Mouse (Mus musculus): ENCODE results near the gene Zfp750. TPM values are rescaled to one million over a fixed set of nuclear protein-coding genes. Genes with fewer than 3 reads are reported as not detected.

Gene Zfp750
- polyA plus RNA-seq, 1 experiment from 2014 or later: 1.3 TPM

GRCm38 (mm10) chr11:121512896-121513572 is 6.1 kb downstream of the Zfp750 start:
- Histone ChIP-seq H3K36me3 (ENCODE audit: insufficient read depth, low read length) (no peaks in the 10 kb centered on the region), H3K9me3 (replicated peaks; ENCODE audit: low read length) (no peaks in the 10 kb centered on the region), H3K9ac (ENCODE audit: low read depth, low read length) (no peak overlapping the region), H3K4me2 (ENCODE audit: low read length) (no peak overlapping the region), H3K4me3 (replicated peaks; ENCODE audit: low read depth, low read length) (no peak overlapping the region), H3K4me1 (replicated peaks; ENCODE audit: insufficient read depth, low read length) (no peaks in the 10 kb centered on the region), H3K27ac (no peak overlapping the region), H3K27me3 (ENCODE audit: insufficient read depth, low read length) (no peaks in the 10 kb centered on the region)
- TF ChIP-seq CTCF (IDR thresholded peaks at IDR 0.05; ENCODE audit: low read depth): no peak
- DNase-seq (ENCODE audit: low spot score) (no peak), ATAC-seq (replicated peaks; ENCODE audit: low FRiP score, low read depth) (no peak)
- 87% methylated on average over 8 of the region's 8 CpGs for WGBS

DNA sequence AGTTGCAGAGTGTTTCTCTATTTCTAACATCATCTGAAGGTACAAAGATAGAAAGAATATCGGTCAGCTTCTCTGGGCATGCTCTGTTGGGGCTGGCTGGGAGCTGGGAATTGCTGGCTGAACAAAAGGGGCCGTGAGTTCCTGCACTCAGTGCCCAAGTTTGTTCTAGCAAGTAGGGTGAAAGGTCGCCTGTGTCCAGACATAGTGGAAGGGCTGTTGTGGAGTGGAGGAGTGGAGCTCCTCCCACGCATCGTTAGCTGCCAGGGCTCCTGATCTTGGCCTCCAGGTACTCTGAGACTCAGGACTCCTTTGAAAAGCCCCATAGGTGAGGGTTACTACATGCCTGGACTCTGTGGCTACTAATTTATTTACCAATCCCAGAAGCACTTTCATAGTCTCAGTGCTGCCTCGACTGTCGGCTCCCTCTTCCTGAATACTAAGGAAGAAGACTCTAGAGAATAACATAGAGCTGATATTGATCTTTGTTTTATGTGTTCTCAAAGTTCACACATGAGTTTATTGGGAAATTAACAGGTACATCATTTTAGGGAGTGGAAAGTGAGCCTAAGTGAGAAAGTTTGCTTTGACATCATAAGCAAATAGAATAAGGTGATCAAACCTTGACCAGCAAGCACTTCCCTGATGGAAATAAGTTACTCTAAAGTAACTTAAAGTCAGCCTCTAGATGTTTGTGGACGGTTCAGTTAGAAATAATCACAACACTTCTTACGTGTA is 8.5 kb downstream of the Zfp750 start:
- Histone ChIP-seq H3K27me3 (ENCODE audit: insufficient read depth, low read length) (no peaks in the 10 kb centered on the region), H3K9ac (ENCODE audit: low read depth, low read length) (no peak overlapping the region), H3K4me3 (replicated peaks; ENCODE audit: low read depth, low read length) (no peak overlapping the region), H3K9me3 (replicated peaks; ENCODE audit: low read length) (no peaks in the 10 kb centered on the region), H3K4me1 (replicated peaks; ENCODE audit: insufficient read depth, low read length) (no peaks in the 10 kb centered on the region), H3K36me3 (ENCODE audit: insufficient read depth, low read length) (no peaks in the 10 kb centered on the region), H3K27ac (no peak overlapping the region), H3K4me2 (ENCODE audit: low read length) (no peak overlapping the region)
- TF ChIP-seq CTCF (IDR thresholded peaks at IDR 0.05; ENCODE audit: low read depth): no peak
- peak; percentile 32 for DNase-seq (ENCODE audit: low spot score)
- 44% methylated on average over 9 of the region's 9 CpGs for whole genome bisulfite sequencing
- ATAC-seq (replicated peaks; ENCODE audit: low FRiP score, low read depth): no peak

DNA sequence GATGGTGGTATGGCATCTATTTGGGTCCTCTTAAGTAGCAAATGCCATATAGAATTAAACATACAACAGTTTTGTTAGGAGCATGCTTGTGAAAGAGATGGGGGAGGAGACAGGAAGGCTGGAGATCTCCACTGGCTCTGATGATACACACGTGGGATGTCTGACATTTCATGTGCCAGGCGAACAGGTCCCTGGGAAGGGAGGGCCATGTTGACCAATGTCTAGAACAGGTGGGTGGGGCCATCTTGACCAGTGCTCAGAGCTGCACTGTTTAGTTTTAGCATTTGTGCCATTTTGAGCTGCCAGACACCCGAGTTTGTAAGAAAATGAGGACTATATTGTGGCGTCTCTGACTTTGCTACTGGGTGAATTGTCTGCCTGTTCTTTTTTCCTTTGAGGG is 10.7 kb downstream of the Zfp750 start:
- H3K36me3 ChIP-seq (ENCODE audit: insufficient read depth, low read length): no peaks in the 10 kb centered on the region
- no peak for TF ChIP-seq CTCF (IDR thresholded peaks at IDR 0.05; ENCODE audit: low read depth)
- DNase-seq (ENCODE audit: low spot score): no peak
- H3K4me1 ChIP-seq (replicated peaks; ENCODE audit: insufficient read depth, low read length): no peaks in the 10 kb centered on the region
- 74% methylated on average over 4 of the region's 4 CpGs for WGBS
- H3K4me2 ChIP-seq (ENCODE audit: low read length): no peak overlapping the region
- no peaks in the 10 kb centered on the region for H3K27me3 ChIP-seq (ENCODE audit: insufficient read depth, low read length)
- ATAC-seq (replicated peaks; ENCODE audit: low FRiP score, low read depth): no peak
- no peak overlapping the region for H3K9ac ChIP-seq (ENCODE audit: low read depth, low read length)
- H3K4me3 ChIP-seq (replicated peaks; ENCODE audit: low read depth, low read length): no peak overlapping the region
- no peaks in the 10 kb centered on the region for H3K9me3 ChIP-seq (replicated peaks; ENCODE audit: low read length)
- no peak overlapping the region for H3K27ac ChIP-seq

DNA sequence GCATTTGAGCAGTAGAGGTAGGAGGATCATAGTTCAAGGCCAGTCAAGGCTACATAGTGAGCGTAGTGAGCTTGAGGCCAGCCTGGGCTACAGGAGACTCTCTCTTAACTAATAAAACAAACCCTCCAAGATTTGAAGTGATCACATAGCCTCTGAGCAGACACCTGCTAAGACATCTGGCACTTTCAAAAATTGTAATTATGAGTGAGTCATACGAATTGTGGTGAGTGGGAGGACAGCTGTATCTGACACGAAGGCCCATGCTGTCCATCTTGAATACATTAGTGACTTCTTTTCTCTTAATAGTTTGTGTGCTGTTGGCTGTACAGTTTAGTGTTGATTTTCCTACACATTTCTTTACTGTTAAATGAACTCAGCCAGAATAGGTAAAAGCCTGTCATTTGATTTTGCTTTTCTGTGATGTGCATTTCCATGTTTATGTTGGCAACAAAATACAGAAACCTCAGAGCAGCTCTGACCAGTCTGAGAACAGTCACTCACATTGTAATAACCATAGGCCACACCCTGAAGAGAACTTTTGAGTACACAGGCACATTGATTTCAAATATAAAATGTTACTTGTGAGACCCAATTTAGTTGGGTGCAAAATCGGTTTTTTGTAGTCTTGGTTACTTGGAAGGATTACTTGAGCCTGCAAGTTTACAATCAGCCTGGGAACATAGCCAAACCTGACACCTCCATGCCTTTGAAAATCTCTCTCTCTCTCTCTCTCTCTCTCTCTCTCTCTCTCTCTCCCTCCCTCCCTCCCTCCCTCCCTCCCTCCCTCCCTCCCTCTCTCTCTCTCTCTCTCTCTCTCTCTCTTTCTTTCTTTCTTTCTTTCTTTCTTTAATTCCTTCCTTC is 16.9 kb downstream of the Zfp750 start:
- Histone ChIP-seq H3K27me3 (ENCODE audit: insufficient read depth, low read length) (no peaks in the 10 kb centered on the region), H3K9ac (ENCODE audit: low read depth, low read length) (no peak overlapping the region), H3K4me2 (ENCODE audit: low read length) (no peak overlapping the region), H3K9me3 (replicated peaks; ENCODE audit: low read length) (no peaks in the 10 kb centered on the region), H3K4me1 (replicated peaks; ENCODE audit: insufficient read depth, low read length) (no peaks in the 10 kb centered on the region), H3K4me3 (replicated peaks; ENCODE audit: low read depth, low read length) (no peak overlapping the region), H3K36me3 (ENCODE audit: insufficient read depth, low read length) (peaks cover 7% of the 10 kb centered on the region; the same call in 1 of the 2 replicates), H3K27ac (no peak overlapping the region)
- TF ChIP-seq CTCF (IDR thresholded peaks at IDR 0.05; ENCODE audit: low read depth): no peak
- ATAC-seq (replicated peaks; ENCODE audit: low FRiP score, low read depth) (no peak), DNase-seq (ENCODE audit: low spot score) (no peak)
- 76% methylated on average over 4 of the region's 4 CpGs for WGBS

- WGBS: 91% methylated on average over 4 of the region's 4 CpGs
- no peak overlapping the region for H3K27ac ChIP-seq
- no peak for TF ChIP-seq CTCF (IDR thresholded peaks at IDR 0.05; ENCODE audit: low read depth)
- no peaks in the 10 kb centered on the region for H3K27me3 ChIP-seq (ENCODE audit: insufficient read depth, low read length)
- no peaks in the 10 kb centered on the region for H3K9me3 ChIP-seq (replicated peaks; ENCODE audit: low read length)
- H3K4me1 ChIP-seq (replicated peaks; ENCODE audit: insufficient read depth, low read length): no peaks in the 10 kb centered on the region
- no peak for DNase-seq (ENCODE audit: low spot score)
- ATAC-seq (replicated peaks; ENCODE audit: low FRiP score, low read depth): no peak
- H3K9ac ChIP-seq (ENCODE audit: low read depth, low read length): no peak overlapping the region
- peaks cover 7% of the 10 kb centered on the region; the same call in 1 of the 2 replicates for H3K36me3 ChIP-seq (ENCODE audit: insufficient read depth, low read length)
- H3K4me2 ChIP-seq (ENCODE audit: low read length): no peak overlapping the region
- H3K4me3 ChIP-seq (replicated peaks; ENCODE audit: low read depth, low read length): no peak overlapping the region
These were observed 17.6 kb downstream of the Zfp750 start for GRCm38 (mm10) chr11:121501525-121501924.

- ATAC-seq (replicated peaks; ENCODE audit: low FRiP score, low read depth): no peak
- H3K9ac ChIP-seq (ENCODE audit: low read depth, low read length): no peak overlapping the region
These were observed 18.5 kb downstream of the Zfp750 start for GRCm38 (mm10) chr11:121500595-121500994.

More at GRCm38 (mm10) chr11:121500595-121500994, 18.5 kb downstream of the Zfp750 start:
- Histone ChIP-seq H3K4me3 (replicated peaks; ENCODE audit: low read depth, low read length) (no peak overlapping the region), H3K36me3 (ENCODE audit: insufficient read depth, low read length) (peaks cover 7% of the 10 kb centered on the region; the same call in 1 of the 2 replicates), H3K27me3 (ENCODE audit: insufficient read depth, low read length) (no peaks in the 10 kb centered on the region), H3K27ac (no peak overlapping the region), H3K9me3 (replicated peaks; ENCODE audit: low read length) (no peaks in the 10 kb centered on the region), H3K4me2 (ENCODE audit: low read length) (no peak overlapping the region), H3K4me1 (replicated peaks; ENCODE audit: insufficient read depth, low read length) (no peaks in the 10 kb centered on the region)
- no peak for DNase-seq (ENCODE audit: low spot score)
- TF ChIP-seq CTCF (IDR thresholded peaks at IDR 0.05; ENCODE audit: low read depth): no peak
